Mouse (Mus musculus): ENCODE measurements around the gene Runx3.
A peak's percentile ranks its signal among the peaks of the same experiment; 100 is the strongest.

The Runx3 gene

GRCm38 (mm10) chr4:135115426-135116170 is 4.9 kb upstream of the Runx3 start:
- no peak for DNase-seq

GRCm38 (mm10) chr4:135116391-135116790 is 4.1 kb upstream of the Runx3 start:
- DNase-seq = no peak

GRCm38 (mm10) chr4:135117846-135118245 is 2.6 kb upstream of the Runx3 start:
- DNase-seq = no peak

GRCm38 (mm10) chr4:135118855-135119474 is 1.5 kb upstream of the Runx3 start:
- no peak for DNase-seq

GRCm38 (mm10) chr4:135123721-135124120 is 3.3 kb downstream of the Runx3 start:
- DNase-seq = no peak

GRCm38 (mm10) chr4:135124732-135125131 is 4.3 kb downstream of the Runx3 start:
- no peak for DNase-seq

- no peak for DNase-seq
Observed at GRCm38 (mm10) chr4:135125152-135125551, 4.7 kb downstream of the Runx3 start.

GRCm38 (mm10) chr4:135126385-135126784 is 5.9 kb downstream of the Runx3 start:
- DNase-seq = no peak

- DNase-seq = no peak
Observed at GRCm38 (mm10) chr4:135128841-135129520, 8.5 kb downstream of the Runx3 start.

- DNase-seq = no peak
Observed at GRCm38 (mm10) chr4:135130156-135130555, 9.7 kb downstream of the Runx3 start.

- no peak for DNase-seq
Observed at GRCm38 (mm10) chr4:135131145-135131544, 10.7 kb downstream of the Runx3 start.

- DNase-seq = no peak
Observed at GRCm38 (mm10) chr4:135132797-135133196, 12.3 kb downstream of the Runx3 start.

GRCm38 (mm10) chr4:135133711-135134110 is 13.3 kb downstream of the Runx3 start:
- no peak for DNase-seq

- no peak for DNase-seq
Observed at GRCm38 (mm10) chr4:135135331-135135730, 14.9 kb downstream of the Runx3 start.

GRCm38 (mm10) chr4:135136202-135136601 is 15.8 kb downstream of the Runx3 start:
- DNase-seq = no peak

- DNase-seq = no peak
Observed at GRCm38 (mm10) chr4:135136612-135137011, 16.2 kb downstream of the Runx3 start.

GRCm38 (mm10) chr4:135140647-135141515 is 20.4 kb downstream of the Runx3 start:
- DNase-seq = no peak

- DNase-seq = no peak
Observed at GRCm38 (mm10) chr4:135141720-135142119, 21.3 kb downstream of the Runx3 start.

GRCm38 (mm10) chr4:135146734-135147133 is 26.3 kb downstream of the Runx3 start:
- DNase-seq = no peak

GRCm38 (mm10) chr4:135148660-135149059 is 28.2 kb downstream of the Runx3 start:
- DNase-seq = no peak

- peak; percentile 45 to 60 for DNase-seq
Observed at GRCm38 (mm10) chr4:135150031-135150801, 29.8 kb downstream of the Runx3 start.
